Mouse (Mus musculus) ZHBTc4 (cell line): ENCODE data around the gene Vstm4.

Source experiments
- DNase-seq: peaks from one replicate; pipeline ENCODE4 v3.0.0-alpha.2; 2011; ENCODE audit warnings: low read depth, low spot score

Vstm4 gene

GRCm38 (mm10) chr14:32856681-32857328, at the start of gene Vstm4:
Gene Vstm4 (plus strand): TSS chr14:32856756.
- DNase-seq, result peak; percentile 48

GRCm38 (mm10) chr14:32810111-32810510, 46.4 kb upstream of the Vstm4 start:
- no peak for DNase-seq

- DNase-seq, result no peak
Measured at GRCm38 (mm10) chr14:32812429-32812828, 44.1 kb upstream of the Vstm4 start.

- no peak for DNase-seq
Measured at GRCm38 (mm10) chr14:32814961-32815360, 41.6 kb upstream of the Vstm4 start.

GRCm38 (mm10) chr14:32816533-32816932, 40.0 kb upstream of the Vstm4 start:
- no peak for DNase-seq

GRCm38 (mm10) chr14:32817258-32817657, 39.3 kb upstream of the Vstm4 start:
- no peak for DNase-seq

GRCm38 (mm10) chr14:32819297-32819696, 37.3 kb upstream of the Vstm4 start:
- DNase-seq, result no peak

- no peak for DNase-seq
Measured at GRCm38 (mm10) chr14:32822812-32823211, 33.7 kb upstream of the Vstm4 start.

- no peak for DNase-seq
Measured at GRCm38 (mm10) chr14:32823861-32824260, 32.7 kb upstream of the Vstm4 start.

- no peak for DNase-seq
Measured at GRCm38 (mm10) chr14:32824267-32825150, 32.0 kb upstream of the Vstm4 start.

GRCm38 (mm10) chr14:32825426-32826032, 31.0 kb upstream of the Vstm4 start:
- DNase-seq, result peak; percentile 91

GRCm38 (mm10) chr14:32827165-32827564, 29.4 kb upstream of the Vstm4 start:
- DNase-seq, result peak; percentile 33

GRCm38 (mm10) chr14:32827994-32828650, 28.4 kb upstream of the Vstm4 start:
- peak; percentile 19 for DNase-seq

- DNase-seq, result no peak
Measured at GRCm38 (mm10) chr14:32833847-32834246, 22.7 kb upstream of the Vstm4 start, which contains the start of gene Fam170b. Gene Fam170b (plus strand): TSS chr14:32833962.

- no peak for DNase-seq
Measured at GRCm38 (mm10) chr14:32835181-32835580, 21.4 kb upstream of the Vstm4 start.

- DNase-seq, result no peak
Measured at GRCm38 (mm10) chr14:32835596-32835995, 21.0 kb upstream of the Vstm4 start.

- no peak for DNase-seq
Measured at GRCm38 (mm10) chr14:32836191-32836590, 20.4 kb upstream of the Vstm4 start.

GRCm38 (mm10) chr14:32842052-32842451, 14.5 kb upstream of the Vstm4 start:
- no peak for DNase-seq

GRCm38 (mm10) chr14:32854059-32854458, 2.5 kb upstream of the Vstm4 start:
- DNase-seq, result no peak

GRCm38 (mm10) chr14:32856246-32856645, 310 bp upstream of the Vstm4 start:
- no peak for DNase-seq

GRCm38 (mm10) chr14:32858361-32858760, 1.8 kb downstream of the Vstm4 start:
- no peak for DNase-seq
